Mouse (Mus musculus) thymus, adult 2 months (tissue): ENCODE measurements at regions not wholly inside any gene's neighbourhood (a gene's known extent, or its start where the extent isn't known, plus 50 kb on each side); places are given as distances from the start of the nearest gene placed in this dataset.

Source experiments
- CTCF ChIP-seq: fragments of 200-500 bp; IDR thresholded peaks from 2 replicates; pipeline ENCODE4 v1.5.1; 2012; ENCODE audit warnings: mild to moderate bottlenecking, control low read depth, low read length, moderate library complexity, borderline replicate concordance; ENCODE audit not compliant: control insufficient read depth, poor library complexity, insufficient read depth; ENCODE audit errors: extremely low read depth
- POLR2A ChIP-seq: fragments of 200-500 bp; IDR thresholded peaks from 2 replicates; pipeline ENCODE4 v1.6.1; 2012; ENCODE audit warnings: mild to moderate bottlenecking, low read length, control low read depth, moderate library complexity; ENCODE audit not compliant: control insufficient read depth, poor library complexity, insufficient read depth; ENCODE audit errors: extremely low read depth

DNA sequence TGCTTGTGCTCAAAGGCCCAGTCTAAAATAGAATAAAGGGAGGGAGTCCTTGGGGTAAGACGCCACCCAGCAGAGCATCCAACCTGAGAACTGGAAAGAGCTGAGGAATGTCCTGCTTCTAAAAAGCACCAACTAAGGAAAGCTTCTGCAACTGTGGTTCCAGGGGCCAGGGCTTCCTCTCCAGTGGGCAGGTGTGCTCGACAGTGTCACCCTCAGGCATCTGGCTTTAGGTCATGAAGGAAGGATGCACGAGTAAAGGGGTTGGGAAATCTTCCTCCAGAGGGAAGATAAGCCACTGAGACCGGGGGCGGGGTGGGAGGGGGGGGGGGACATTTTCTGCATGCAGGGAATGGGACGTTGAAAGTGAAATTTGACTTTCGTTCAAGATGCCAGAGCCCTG is 101.2 kb upstream of the Akirin2 start:
- TF ChIP-seq POLR2A (no peak), CTCF (no peak)
